Mouse (Mus musculus) bone marrow macrophage, adult 2 months (primary cell): ENCODE results near the gene Srsf6.

Source experiments
- CTCF ChIP-seq: IDR thresholded peaks from 2 replicates; pipeline ENCODE4 v1.5.1; 2012; ENCODE audit warnings: low read depth, mild to moderate bottlenecking, low read length, moderate library complexity
- POLR2A ChIP-seq: IDR thresholded peaks from 2 replicates; pipeline ENCODE4 v1.6.1; 2012; ENCODE audit warnings: mild to moderate bottlenecking, low read depth, low read length, borderline replicate concordance

DNA sequence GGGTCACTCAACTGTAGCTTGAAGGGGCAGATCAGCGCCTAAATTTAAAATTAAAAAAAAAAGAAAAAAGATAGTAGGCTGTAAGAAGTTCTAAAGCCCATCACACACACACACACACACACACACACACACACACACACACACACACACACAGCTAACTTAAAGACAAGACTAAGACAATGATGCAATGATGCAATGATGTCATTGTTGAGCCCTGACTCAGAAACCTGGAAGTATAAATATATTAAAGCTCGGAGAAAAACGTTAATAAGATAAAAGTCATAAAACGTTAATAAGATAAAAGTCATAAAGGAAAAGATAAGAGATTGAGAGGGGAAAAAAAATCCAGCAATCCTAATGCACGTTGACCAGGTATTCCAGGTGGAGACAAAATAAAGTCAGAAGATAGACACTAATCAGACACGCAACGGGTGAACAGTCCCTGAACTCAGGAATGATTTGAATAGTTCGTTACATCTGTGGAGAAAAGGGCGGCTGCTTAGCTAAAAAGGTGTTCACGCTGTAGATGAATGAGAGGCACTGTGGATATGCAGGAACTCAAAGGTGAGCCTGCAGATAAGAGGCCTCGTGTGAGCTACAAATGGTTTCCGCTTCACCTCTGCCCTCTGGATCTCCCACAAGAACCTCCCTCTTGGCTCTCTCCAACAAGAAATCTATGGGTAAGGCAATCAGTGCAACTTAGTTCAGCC, 31.3 kb upstream of the Srsf6 start:
- TF ChIP-seq POLR2A = no peak
- no peak for TF ChIP-seq CTCF
